Mouse (Mus musculus): ENCODE measurements around the gene Ebpl.

- no peak for TF ChIP-seq EP300 (IDR thresholded peaks at IDR 0.05)
- no peak for TF ChIP-seq CTCF (IDR thresholded peaks at IDR 0.05)
Measured at GRCm38 (mm10) chr14:61322740-61323139, 37.5 kb downstream of the Ebpl start.

Data from lung, postnatal 0 days (tissue).